In genomic region chr15:30555787-30556186, GRCm38 (mm10) we compare ENCODE assay signal across 17 mouse cellular contexts.
"Had no signal": no experiment of that assay in that cellular context is flagged by ENCODE, and none has a peak within 500 bp of the region (broad histone marks: within the 10 kb centered on the region; RNA-seq: fewer than 3 reads in every experiment).

No protein-coding gene starts in this region.

- H3K27ac ChIP-seq: lung, embryonic 15.5 days; macrophage; midbrain, embryonic 13.5 days; midbrain, embryonic 15.5 days; neural tube, embryonic 12.5 days; stomach, embryonic 15.5 days; stomach, postnatal 0 days had no signal

- ATAC-seq: lung, postnatal 0 days; midbrain, embryonic 13.5 days; midbrain, embryonic 15.5 days had no signal

- H3K27me3 ChIP-seq: lung, embryonic 15.5 days; megakaryocyte, embryonic 14.5 days; midbrain, embryonic 13.5 days; midbrain, embryonic 15.5 days; neural tube, embryonic 12.5 days; stomach, embryonic 15.5 days had no signal

- DNase-seq: lung, adult 2 months; lung, postnatal 14 days; lung, postnatal 36 days; right cerebral cortex, postnatal 14 days; thymus, adult 2 months; thymus, postnatal 25 days; thymus, postnatal 4 days had no signal

- H3K4me3 ChIP-seq: lung, embryonic 15.5 days; megakaryocyte, embryonic 14.5 days; midbrain, embryonic 13.5 days; midbrain, embryonic 15.5 days; neural tube, embryonic 12.5 days; stomach, embryonic 15.5 days had no signal

- H3K9me3 ChIP-seq: lung, embryonic 15.5 days; midbrain, embryonic 13.5 days; midbrain, embryonic 15.5 days; neural tube, embryonic 12.5 days; stomach, embryonic 15.5 days had no signal

- H3K9ac ChIP-seq: lung, embryonic 15.5 days; midbrain, embryonic 13.5 days; midbrain, embryonic 15.5 days; neural tube, embryonic 12.5 days; stomach, embryonic 15.5 days had no signal

- H3K4me1 ChIP-seq: lung, embryonic 15.5 days; megakaryocyte, embryonic 14.5 days; midbrain, embryonic 13.5 days; midbrain, embryonic 15.5 days; neural tube, embryonic 12.5 days; stomach, embryonic 15.5 days had no signal

- H3K36me3 ChIP-seq: lung, embryonic 15.5 days; midbrain, embryonic 13.5 days; midbrain, embryonic 15.5 days; neural tube, embryonic 12.5 days; stomach, embryonic 15.5 days had no signal

- H3K4me2 ChIP-seq: lung, embryonic 15.5 days; midbrain, embryonic 11.5 days; midbrain, embryonic 13.5 days; midbrain, embryonic 15.5 days; neural tube, embryonic 12.5 days; stomach, embryonic 15.5 days had no signal
